Mouse (Mus musculus): ENCODE measurements around the gene Crmp1.

Gene Crmp1

DNA sequence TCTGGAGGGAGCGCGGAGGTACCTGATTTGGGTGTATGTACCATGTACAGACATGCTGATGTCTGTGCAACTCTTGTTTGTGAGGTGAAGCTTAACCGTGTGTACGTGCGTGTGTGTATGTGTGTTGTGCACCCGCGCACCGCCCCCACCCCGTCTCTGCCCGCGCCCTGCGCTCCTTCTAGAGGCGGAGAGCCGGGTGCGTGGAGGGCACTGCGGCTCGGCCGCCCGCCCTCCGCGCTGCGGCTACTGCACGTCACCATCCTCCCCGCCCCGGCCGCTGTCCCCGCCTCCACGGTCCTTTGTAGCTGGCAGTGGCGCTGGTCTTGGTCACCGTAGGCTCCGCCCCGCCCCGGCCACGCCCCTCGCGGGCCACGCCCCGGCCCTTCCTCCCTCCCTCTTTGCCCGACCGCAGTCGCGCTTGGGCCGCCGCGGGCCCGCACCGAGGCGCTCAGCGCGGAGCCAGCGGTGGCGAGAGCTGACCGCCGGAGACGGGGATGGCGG lies at the start of gene Crmp1:
Gene Crmp1, plus strand, starts transcription at position 290 of the 501 bp plus-strand sequence.
- DNase-seq (ENCODE audit: low spot score), result peak; percentile 89

DNA sequence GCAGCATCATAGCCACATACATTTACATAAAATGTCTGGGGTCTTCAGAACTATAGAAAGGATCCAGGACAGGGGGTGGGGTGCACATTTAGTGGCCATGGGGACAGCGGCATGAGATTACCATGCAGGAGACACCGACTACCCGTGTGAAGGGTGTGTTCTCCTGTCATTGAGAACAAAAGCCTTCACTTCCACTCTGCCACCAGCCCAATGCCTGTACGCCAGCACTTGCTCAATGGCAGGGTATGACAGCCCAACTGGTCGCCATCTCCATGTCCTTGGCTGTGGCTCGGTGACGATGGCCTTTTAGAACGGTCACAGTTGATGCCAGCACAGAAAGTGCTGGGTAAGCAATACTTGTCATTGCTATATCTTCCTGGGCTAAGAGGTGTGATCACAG lies 45.5 kb upstream of the Crmp1 start:
- DNase-seq (ENCODE audit: low spot score), result no peak

DNA sequence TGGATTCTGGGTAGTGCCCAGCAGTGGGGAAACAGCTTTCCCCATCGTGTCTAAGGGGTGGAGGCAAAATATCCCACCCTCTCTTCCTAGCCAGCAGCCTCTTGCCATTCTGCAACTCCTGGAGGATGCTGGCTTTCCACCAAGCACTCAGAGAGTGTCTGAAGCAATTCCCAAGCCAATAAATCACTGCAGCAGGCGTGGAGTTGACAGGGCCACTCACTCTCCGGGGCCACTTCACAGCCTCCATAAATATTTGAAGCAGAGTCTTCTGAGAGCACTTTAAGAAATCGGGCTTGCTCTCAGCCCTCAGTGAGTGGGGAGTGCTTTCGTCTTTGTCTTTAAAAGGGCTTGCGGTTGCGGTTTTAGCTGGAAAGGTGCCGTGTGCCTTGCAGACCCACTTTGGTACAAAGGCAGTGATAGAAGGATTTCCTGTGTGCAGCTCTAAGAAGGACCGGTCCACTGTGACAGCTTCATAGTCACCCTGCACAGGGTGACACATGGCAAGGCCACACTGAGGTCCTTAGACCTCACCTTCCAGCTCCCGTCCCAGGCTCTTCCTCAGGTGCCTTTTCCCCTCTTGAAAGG lies 45.0 kb upstream of the Crmp1 start:
- DNase-seq (ENCODE audit: low spot score), result no peak

DNA sequence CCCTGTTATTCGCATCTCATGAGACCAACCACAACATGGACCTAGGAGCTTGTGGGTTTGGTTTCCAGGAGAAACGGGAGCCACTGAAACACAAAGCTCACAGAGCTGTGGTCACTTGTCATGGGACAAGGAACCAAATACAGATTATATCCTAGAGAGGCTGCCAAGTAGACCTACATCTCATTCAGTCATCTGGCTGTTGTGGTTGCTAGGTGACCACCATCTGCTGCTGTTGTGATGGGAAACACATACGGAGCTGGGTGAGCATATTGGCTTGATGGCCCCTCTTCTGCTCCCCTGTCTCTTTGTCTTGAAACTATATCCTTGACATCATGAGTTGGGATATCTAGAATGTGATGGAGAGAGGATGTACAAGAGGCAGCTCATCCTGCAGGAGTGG lies 44.3 kb upstream of the Crmp1 start:
- DNase-seq (ENCODE audit: low spot score), result no peak

DNA sequence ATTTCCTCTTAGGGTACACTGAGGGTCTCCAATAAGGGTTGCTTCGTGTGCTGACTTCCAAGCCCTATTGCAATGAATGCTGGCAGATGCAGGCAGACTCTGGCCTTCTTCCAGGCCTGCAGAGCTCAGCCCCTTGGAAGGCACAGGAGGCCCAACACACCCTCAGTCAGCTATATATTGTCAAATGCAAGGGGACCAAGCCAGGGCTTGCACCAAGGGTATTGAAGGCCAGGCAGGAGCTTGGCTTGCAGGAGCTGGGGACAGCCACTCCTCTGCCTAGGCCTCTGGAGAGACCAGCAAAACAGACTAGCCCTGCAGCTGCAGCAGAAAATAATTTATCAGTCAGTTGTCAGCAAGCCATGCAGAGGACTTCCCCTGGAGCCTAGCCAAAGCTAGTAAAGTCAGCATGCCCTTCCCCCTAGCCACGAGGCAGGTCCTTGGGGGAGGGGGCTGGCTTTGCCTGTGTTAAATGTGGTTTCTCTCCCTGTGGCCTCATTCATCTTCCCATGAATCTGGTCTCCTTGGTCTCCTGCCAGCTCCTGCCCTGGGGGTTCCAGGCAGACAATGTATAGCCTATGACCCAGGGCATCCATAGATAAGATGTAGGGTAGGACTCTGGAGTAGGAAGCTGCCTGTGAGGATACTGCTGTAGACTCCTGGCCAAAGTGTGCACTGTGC lies 43.6 kb upstream of the Crmp1 start:
- DNase-seq (ENCODE audit: low spot score), result no peak

DNA sequence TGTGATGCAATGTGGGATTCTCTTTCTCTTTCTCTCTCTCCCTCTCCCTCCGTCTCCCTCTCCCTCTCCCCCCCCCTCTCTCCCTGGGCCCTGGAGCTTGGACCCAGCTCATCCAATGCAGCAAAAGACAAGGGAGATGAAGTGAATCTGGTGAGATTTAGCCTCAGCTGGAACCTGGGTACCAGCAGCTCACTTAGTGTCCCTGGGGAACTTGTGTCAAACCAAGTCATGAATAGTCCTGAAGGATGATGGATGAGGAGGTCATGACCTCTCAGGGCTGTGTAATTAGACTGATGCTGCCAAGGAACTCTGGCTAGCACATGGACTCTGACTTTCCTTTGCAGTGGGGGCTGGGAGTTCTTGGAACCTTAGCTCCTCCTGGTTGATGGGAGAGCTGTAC lies 39.5 kb upstream of the Crmp1 start:
- DNase-seq (ENCODE audit: low spot score), result no peak

DNA sequence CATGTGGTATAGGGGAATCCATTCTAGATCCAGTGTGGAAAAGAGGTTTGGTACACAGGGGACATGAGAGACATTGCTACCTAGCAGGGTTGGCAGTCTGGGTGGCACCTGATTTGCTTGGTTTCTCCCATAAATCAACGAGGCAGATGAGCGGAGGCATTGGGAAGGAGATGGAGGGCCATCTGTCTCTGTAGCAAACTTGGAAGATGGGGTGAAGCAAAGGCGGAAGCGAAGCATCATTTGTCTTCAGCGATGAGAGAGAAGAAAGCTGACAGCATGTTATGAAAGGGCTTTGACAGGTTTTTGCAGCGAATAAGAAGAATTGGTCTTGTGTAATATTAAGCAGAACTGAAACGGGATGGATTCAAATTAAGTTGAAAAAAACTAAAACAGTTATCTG lies 36.9 kb upstream of the Crmp1 start:
- no peak for DNase-seq (ENCODE audit: low spot score)

DNA sequence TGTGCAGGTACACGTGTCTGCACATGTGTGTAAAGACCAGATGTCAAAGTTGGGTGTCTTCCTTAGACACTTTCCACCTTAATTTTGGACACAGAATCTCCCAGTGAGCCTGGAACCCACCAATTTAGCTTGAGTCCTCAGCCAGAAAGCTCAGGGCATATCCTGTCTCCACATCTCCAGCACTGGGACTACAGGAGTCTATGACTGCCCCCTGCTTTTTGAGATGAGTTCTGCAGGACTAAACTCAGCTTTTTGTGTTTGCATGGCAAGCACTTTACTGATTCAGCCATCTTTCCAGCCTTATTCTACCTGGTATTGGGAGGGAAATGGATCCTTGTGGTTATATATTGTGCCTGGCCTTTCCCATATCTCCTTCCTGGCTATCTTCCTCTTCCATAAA lies 36.3 kb upstream of the Crmp1 start:
- DNase-seq (ENCODE audit: low spot score), result no peak

DNA sequence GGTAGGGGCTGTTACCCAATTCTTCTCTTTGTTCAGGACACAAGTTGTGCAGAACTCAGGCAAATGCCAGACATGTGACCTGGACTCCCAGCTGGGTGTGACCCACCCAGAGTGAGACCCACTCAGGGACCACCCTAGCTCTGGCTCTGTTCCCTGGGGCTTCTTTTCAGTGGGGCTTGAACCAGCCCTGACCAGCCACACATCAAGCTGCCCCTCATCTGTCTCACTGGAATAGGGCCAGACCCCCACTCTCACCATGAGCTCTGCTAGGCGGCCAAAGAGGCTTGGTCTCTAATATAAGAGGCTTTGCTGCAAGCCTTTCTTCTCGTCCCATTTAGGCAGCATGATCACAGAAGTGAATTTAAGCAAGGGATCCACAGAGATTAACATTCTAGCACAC lies 35.4 kb upstream of the Crmp1 start:
- no peak for DNase-seq (ENCODE audit: low spot score)

DNA sequence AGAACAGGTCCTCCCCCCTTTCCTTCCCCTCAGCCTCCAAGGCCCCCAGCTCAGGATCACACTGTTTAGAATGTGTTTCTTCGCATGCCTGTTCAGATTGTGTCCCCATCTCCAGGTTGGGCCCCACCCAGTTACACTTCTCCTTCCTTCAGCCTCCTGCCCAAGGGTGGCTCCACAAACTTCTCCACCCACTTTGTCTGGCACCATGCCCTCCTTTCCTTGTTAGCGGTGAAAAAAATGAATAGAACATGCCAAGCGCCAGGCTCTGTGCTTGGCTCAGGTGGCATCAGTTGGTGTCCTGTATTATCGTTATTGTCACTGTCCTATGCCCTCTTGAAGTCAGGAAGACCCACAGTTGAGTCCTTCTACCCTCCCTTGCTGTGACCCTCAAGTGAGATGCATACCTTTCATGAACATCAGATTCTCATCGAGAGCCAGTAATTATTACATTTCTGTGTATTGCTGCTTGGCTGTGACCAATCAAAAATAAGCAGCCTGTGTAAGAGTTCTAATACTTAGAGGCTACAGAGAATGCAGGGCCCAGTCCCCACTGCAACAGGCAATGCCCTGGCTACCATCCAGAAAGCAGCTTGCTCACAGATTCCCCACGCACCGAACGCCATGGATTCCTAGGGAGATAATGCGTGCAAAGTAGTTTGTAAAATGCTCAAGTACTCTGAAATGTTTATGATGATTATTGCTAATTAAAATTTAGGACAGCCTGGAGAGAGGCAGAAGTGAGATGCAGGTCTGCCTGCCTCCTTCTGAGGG lies 28.6 kb upstream of the Crmp1 start:
- no peak for DNase-seq (ENCODE audit: low spot score)

DNA sequence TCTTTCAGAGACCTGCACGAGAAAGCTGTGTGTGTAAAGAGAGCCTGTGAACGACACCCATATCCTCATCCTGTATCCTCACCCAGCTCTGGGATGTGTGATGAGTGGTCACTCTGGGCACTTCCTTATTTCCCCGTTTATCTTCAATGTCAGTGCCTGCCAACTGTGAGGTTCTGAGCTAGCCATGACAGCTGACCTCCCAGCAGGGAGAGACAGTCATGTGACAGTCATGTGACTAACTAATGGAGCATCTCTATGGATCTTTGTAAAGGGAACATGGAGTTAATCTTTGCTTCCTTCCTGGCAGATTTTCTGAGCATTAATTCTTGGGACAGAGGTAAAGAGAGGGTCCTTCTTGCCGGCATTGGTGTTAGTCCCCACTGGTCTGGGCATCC lies 28.0 kb upstream of the Crmp1 start:
- no peak for DNase-seq (ENCODE audit: low spot score)

DNA sequence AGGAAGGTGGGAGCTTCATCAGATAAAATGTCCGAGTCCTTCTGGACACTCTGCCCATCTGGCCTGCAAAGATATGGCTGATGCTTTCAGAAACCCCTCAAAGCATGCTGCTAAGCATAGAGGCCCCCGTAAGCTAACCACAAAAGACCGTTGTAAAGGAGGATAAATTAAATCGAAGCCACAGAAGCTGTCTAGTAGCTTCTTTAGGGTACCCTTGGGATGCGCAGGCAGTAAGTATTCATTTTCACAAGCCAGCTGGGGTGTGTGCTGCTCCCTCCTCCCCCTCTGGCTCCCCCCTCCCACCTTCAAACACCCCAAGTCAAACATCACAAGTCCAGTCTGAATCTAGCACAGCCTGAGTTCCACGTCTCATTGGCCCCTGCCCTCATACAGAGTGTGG lies 27.1 kb upstream of the Crmp1 start:
- no peak for DNase-seq (ENCODE audit: low spot score)

DNA sequence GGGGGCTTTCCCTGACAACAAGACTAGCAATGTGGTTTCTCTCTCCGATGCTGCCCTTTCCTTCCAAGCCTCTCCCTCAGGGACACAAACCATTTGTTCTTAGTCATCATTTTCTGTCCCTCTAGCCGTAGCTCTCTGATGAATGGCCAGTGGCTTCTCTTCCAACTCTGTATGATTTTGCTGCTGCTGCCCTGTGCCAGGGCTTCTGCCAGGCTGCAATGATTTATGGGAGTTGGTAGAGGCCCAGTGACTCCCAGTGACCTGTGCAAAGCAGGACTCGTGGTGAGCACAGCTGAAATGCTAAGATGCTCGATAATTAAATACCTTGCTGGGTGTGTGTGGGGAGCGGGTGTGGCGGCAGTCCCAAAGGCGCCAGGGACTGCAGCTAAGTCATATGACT lies 26.5 kb upstream of the Crmp1 start:
- DNase-seq (ENCODE audit: low spot score), result no peak

DNA sequence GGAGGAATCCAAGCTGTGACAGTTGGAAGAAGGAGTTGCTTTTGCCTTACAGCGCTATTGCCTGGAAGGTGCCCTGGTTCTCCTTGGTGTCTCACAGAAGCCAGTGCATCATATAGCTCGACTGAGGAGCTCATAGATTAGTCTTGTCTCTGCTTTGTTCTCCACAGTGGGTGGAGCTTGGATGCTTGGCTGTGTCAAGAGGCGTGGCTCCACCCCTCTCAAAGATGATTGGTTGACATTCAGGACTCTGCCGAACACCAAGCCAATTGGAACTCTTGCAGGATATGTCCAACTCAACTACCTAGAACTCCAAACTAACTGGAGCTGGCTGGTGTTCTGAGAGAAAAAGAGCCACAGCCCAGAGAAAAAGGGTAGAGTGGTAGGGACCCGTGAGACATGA lies 22.1 kb upstream of the Crmp1 start:
- DNase-seq (ENCODE audit: low spot score), result no peak

DNA sequence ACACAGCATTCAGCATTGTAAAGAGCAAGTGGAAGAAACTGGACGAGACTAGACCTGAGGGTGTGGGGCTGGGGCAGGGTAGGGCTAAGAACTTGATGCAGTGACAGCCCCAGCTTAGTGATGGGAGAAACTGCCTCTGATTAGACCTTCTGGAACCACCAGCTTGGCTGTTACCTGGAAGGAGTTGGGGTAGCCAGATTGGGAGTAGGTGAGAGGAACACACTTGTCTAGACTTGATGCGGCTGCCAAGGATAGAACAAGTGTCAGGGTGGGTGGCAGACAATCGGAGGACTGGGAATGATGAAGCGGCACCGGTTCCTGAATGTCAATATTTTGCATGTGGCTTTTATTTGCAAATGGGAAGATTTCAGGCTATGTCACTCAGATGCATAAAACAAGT lies 21.2 kb upstream of the Crmp1 start:
- DNase-seq (ENCODE audit: low spot score), result no peak

DNA sequence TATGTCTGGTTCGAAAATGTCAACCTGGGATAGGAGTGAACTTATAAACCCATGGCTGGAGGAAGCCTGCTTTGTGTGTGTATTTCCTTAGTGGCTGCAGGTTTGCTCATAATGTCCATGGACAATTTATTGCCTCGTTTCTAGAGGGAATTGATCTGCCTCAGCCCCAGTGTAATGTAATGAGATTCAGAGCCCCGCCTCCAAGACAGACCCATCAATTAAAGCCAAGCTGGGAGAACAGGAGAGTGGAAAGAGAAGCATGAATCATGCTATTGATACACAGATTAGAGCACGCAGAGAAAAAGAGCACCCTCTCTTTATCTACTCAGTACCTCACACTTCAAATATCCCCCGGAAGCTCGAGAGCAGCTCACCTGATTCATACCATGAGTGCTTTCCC lies 20.2 kb upstream of the Crmp1 start:
- no peak for DNase-seq (ENCODE audit: low spot score)

DNA sequence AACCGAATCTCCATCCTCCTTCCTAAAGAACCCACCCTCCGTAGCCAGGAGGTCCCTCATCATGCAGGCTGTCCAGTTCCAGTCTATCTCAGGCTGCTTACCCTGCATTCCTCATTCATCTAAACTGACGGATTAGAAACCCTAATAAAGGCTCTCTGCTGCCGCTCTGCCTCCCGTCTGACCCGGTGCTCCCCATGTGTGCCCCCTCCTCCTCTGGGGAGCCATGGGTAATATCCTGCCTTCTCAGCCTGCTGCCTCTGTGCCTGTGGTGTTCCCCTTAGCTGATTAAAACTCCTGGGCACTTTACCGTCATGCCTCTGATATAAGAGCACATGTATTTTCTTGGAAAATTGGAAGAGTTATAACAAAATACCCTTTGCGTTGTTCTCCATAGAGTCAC lies 19.4 kb upstream of the Crmp1 start:
- no peak for DNase-seq (ENCODE audit: low spot score)

DNA sequence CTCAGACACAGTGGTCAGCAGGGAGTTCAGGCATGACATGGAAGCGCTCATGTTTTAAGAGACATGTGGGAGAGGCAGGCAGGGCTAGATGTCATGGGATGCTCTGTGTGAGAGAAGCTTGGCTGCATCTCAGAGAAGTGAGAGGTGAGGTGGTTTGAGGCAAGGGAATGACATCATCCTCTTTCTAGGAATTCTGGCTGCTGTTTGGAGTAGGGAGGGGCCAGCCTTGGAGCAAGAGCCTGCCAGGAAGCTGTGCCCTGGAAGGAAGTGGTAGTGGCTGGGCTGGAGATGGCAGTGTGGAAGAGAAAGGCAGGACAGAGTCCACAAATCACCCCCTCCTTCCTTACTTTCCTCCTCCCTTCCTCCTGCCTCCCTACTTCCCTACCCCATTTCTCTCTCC lies 16.0 kb upstream of the Crmp1 start:
- DNase-seq (ENCODE audit: low spot score), result no peak

DNA sequence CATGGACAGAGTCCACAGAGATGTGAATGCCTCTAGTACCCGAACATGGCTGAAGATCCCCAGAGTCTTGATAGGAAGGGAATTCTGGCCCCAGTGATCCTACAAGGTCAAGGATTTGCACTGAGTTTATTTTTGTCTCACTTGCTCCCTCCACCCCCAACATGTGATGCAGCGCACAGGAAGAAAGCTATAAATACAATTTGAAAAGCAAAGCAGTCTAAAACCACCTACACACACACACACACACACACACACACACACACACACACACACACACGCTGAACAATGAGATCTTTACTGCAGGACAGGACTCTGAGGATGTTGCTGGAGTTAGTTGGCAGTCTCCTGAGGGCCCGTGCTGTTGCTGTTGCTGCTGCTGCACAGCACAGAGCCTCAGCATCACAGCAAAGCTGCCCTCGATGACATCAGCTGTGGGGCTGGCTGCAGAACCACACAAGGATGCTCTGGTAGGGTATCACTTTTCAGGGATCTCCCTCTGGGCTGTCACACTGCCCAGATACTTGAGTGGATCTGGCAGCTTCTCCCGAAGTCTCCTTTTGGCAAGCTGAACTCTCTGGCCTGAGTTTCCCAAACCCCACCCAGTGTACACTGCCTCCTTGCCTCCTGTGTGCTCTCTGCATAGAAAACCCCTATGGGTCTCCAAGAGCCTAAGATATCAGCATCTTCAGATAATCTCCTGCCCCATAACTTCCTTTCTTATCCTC lies 13.6 kb upstream of the Crmp1 start:
- no peak for DNase-seq (ENCODE audit: low spot score)

DNA sequence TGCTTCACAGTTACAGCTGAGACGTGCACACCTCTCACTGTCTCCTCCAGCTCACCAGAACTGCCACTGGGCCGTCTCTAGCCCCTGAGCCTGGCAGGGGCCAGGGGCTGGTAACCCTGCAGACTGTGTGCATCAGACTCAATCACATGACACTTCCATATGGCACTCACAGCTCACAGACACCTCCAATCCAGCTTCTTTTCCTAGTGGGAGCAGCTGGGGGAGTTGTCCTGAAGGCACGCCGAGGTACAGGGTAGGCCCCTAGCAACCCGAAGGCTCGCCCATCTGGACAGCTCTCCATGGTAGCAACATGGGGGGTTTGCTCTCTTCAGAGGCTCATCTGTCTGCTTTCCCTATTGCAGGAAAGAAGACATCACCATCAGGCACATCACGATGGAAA lies 12.8 kb upstream of the Crmp1 start:
- no peak for DNase-seq (ENCODE audit: low spot score)

DNA sequence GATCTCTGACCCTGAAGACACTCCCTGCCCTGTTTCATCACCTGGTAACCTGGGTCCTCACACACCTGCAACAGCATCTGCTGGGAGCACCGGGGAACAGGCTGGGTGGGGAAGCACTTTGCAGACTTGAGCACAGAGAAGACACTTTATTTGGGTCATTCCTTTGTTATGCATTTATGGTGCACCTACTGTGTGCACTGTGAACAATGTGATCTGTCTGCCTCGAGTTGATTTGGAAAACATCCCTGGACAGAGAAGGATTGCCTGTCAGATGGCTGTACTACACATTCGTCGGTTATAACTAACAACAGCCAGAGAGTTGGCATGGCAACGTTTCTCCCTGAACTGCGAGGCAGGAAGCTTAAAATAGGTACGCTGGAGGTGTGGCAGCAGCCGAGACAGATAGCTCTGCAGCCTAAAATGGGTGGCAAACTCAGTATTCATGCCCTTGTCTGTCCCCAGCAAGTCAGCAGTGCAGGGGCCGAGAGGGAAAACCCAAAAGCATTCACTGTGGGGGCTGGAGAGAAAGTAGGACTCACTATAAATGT lies 8.7 kb upstream of the Crmp1 start:
- DNase-seq (ENCODE audit: low spot score), result no peak

DNA sequence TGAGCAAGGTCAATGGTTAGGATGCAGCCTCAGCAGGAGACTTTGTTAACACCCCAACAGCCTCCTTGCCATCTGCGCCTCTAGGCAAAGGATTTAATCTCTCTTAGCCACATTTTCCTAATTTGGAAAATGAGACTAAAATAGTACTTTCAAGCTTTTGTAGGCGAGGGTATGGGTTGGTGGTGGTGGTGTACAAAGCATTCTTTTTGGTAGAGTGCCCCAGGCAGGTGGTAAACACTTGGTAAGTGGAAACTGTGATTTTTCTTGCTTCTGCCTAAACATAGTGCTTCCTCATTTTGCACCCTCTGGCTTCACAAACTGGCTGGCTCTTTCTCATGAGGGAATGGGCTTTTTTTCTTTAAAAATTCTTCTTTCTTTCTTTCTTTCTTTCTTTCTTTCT lies 3.1 kb upstream of the Crmp1 start:
- DNase-seq (ENCODE audit: low spot score), result no peak
